Comparison of ENCODE assay signal across 24 mouse cellular contexts in genomic region chr8:92013183-92013582, GRCm38 (mm10).
A peak's percentile ranks its signal among the peaks of the same experiment; 100 is the strongest.
DNase-seq lines count a peak whose midpoint lies in the region; ATAC-seq and TF ChIP-seq lines count a peak whose summit lies in the region.
"Had no signal": no experiment of that assay in that cellular context is flagged by ENCODE, and none has a peak within 500 bp of the region (broad histone marks: within the 10 kb centered on the region; RNA-seq: fewer than 3 reads in every experiment).

No protein-coding gene starts in this region.

- no peak for TF ChIP-seq EP300 in heart, postnatal 0 days (IDR thresholded peaks at IDR 0.05; ENCODE audit: low read depth)
- no peak for TF ChIP-seq EP300 in stomach, postnatal 0 days (optimal IDR thresholded peaks at IDR 0.05)

- no peak for TF ChIP-seq POLR2A in liver, adult 2 months (IDR thresholded peaks at IDR 0.05; ENCODE audit: extremely low read depth, insufficient read depth, low read length)
- no peak for TF ChIP-seq POLR2A in testis, adult 2 months (IDR thresholded peaks at IDR 0.05; ENCODE audit: control insufficient read depth, low read depth, low read length)

- 0 out of 2 replicates have a peak, but pooled peaks cover 3% of the 10 kb centered on the region for H3K4me1 ChIP-seq in heart, postnatal 0 days (ENCODE audit: control insufficient read depth, insufficient read depth)
- H3K4me1 ChIP-seq in heart, embryonic 12.5 days (replicated peaks) = no peaks in the 10 kb centered on the region
- H3K4me1 ChIP-seq in liver, adult 2 months (ENCODE audit: control insufficient read depth, insufficient read depth, low read length) = no peaks in the 10 kb centered on the region
- no peaks in the 10 kb centered on the region for H3K4me1 ChIP-seq in testis, adult 2 months (ENCODE audit: control insufficient read depth, insufficient read depth, low read length)
- H3K4me1 ChIP-seq in stomach, postnatal 0 days (replicated peaks; ENCODE audit: control insufficient read depth, insufficient read depth) = no peaks in the 10 kb centered on the region
- H3K4me1 ChIP-seq: hindbrain, embryonic 12.5 days had no signal

- H3K9ac ChIP-seq in heart, postnatal 0 days (replicated peaks; ENCODE audit: low read depth, low read length) = no peak overlapping the region
- H3K9ac ChIP-seq in heart, embryonic 12.5 days = no peak overlapping the region
- H3K9ac ChIP-seq in liver, adult 2 months (ENCODE audit: low read depth, low read length) = no peak overlapping the region
- no peak overlapping the region for H3K9ac ChIP-seq in stomach, postnatal 0 days (ENCODE audit: low read length)
- H3K9ac ChIP-seq: hindbrain, embryonic 12.5 days; liver, embryonic 15.5 days; neural tube, embryonic 12.5 days had no signal

- H3K36me3 ChIP-seq in heart, postnatal 0 days (replicated peaks; ENCODE audit: control insufficient read depth, insufficient read depth, low read length) = no peaks in the 10 kb centered on the region
- H3K36me3 ChIP-seq in heart, embryonic 12.5 days = no peaks in the 10 kb centered on the region
- no peaks in the 10 kb centered on the region for H3K36me3 ChIP-seq in liver, adult 2 months (ENCODE audit: control insufficient read depth, insufficient read depth, low read length)
- H3K36me3 ChIP-seq in testis, adult 2 months (ENCODE audit: control insufficient read depth, insufficient read depth, low read length) = no peaks in the 10 kb centered on the region
- H3K36me3 ChIP-seq in stomach, postnatal 0 days (ENCODE audit: control insufficient read depth, insufficient read depth, low read length) = no peaks in the 10 kb centered on the region
- H3K36me3 ChIP-seq: forebrain, embryonic 10.5 days; hindbrain, embryonic 12.5 days; limb, embryonic 10.5 days; liver, embryonic 15.5 days; midbrain, embryonic 10.5 days; neural tube, embryonic 12.5 days had no signal

- H3K79me2 ChIP-seq in liver, adult 2 months (ENCODE audit: control insufficient read depth, insufficient read depth, low read length) = no peaks in the 10 kb centered on the region

- H3K27me3 ChIP-seq in heart, postnatal 0 days (ENCODE audit: control insufficient read depth, insufficient read depth, low read length) = no peaks in the 10 kb centered on the region
- H3K27me3 ChIP-seq in heart, embryonic 12.5 days (replicated peaks) = peaks cover 8% of the 10 kb centered on the region; the same call in 1 of the 2 replicates
- H3K27me3 ChIP-seq in liver, adult 2 months (ENCODE audit: control insufficient read depth, insufficient read depth, low read length) = no peaks in the 10 kb centered on the region
- H3K27me3 ChIP-seq in testis, adult 2 months (ENCODE audit: control insufficient read depth, insufficient read depth, low read length) = no peaks in the 10 kb centered on the region
- H3K27me3 ChIP-seq in stomach, postnatal 0 days (ENCODE audit: control insufficient read depth, insufficient read depth, low read length) = no peaks in the 10 kb centered on the region
- H3K27me3 ChIP-seq: liver, embryonic 15.5 days; neural tube, embryonic 12.5 days had no signal

- H3K27ac ChIP-seq in heart, postnatal 0 days (ENCODE audit: low read depth) = no peak overlapping the region
- H3K27ac ChIP-seq in heart, embryonic 12.5 days (ENCODE audit: poor library complexity, severe bottlenecking) = no peak overlapping the region
- H3K27ac ChIP-seq in liver, adult 2 months (replicated peaks; ENCODE audit: insufficient read depth, low read depth, low read length) = no peak overlapping the region
- no peak overlapping the region for H3K27ac ChIP-seq in testis, adult 2 months (ENCODE audit: control insufficient read depth, insufficient read depth, low read depth, low read length)
- no peak overlapping the region for H3K27ac ChIP-seq in stomach, postnatal 0 days (replicated peaks)
- H3K27ac ChIP-seq: forebrain, embryonic 10.5 days; hindbrain, embryonic 12.5 days; limb, embryonic 10.5 days; liver, embryonic 15.5 days; macrophage; neural tube, embryonic 12.5 days had no signal

- DNase-seq in heart, postnatal 0 days (ENCODE audit: low spot score) = no peak
- DNase-seq in liver, adult 2 months (ENCODE audit: extremely low read depth, low read depth, low spot score) = peak; percentile 20
- DNase-seq in liver = no peak
- DNase-seq in testis, postnatal 14 days (ENCODE audit: low spot score) = no peak
- DNase-seq in stomach, postnatal 0 days (ENCODE audit: low spot score) = no peak
- no peak for DNase-seq in neural tube, embryonic 10.5 days (ENCODE audit: extremely low spot score, low spot score)
- DNase-seq: adrenal gland, postnatal 10 days; B cell, adult 2 months; cerebellum, adult 11-12 months; cerebellum, postnatal 25 days; gastrocnemius, postnatal 25 days; kidney, postnatal 14 days; right cerebral cortex, postnatal 4 days; thymus, postnatal 36 days had no signal

- H3K9me3 ChIP-seq in heart, postnatal 0 days (replicated peaks; ENCODE audit: control insufficient read depth, low read length) = no peaks in the 10 kb centered on the region
- no peaks in the 10 kb centered on the region for H3K9me3 ChIP-seq in heart, embryonic 12.5 days (replicated peaks)
- H3K9me3 ChIP-seq in stomach, postnatal 0 days (ENCODE audit: control insufficient read depth, low read length) = no peaks in the 10 kb centered on the region
- H3K9me3 ChIP-seq: forebrain, embryonic 10.5 days; hindbrain, embryonic 12.5 days; limb, embryonic 10.5 days; liver, embryonic 15.5 days; midbrain, embryonic 10.5 days; neural tube, embryonic 12.5 days had no signal

- H3K4me2 ChIP-seq in heart, postnatal 0 days (ENCODE audit: low read depth, low read length) = no peak overlapping the region
- H3K4me2 ChIP-seq in heart, embryonic 12.5 days = no peak overlapping the region
- no peak overlapping the region for H3K4me2 ChIP-seq in stomach, postnatal 0 days (replicated peaks; ENCODE audit: low read depth)
- H3K4me2 ChIP-seq: hindbrain, embryonic 12.5 days; liver, embryonic 15.5 days; neural tube, embryonic 12.5 days had no signal

- ATAC-seq in heart, postnatal 0 days (ENCODE audit: insufficient read depth, low read depth) = no peak
- no peak for ATAC-seq in heart, embryonic 12.5 days (ENCODE audit: insufficient number of reproducible peaks, low FRiP score)
- ATAC-seq in stomach, postnatal 0 days (ENCODE audit: low FRiP score, low TSS enrichment) = no peak
- ATAC-seq: activated CD4-positive, CD25-positive, alpha-beta regulatory T cell, adult 4 months had no signal

- H3K4me3 ChIP-seq in heart, postnatal 0 days (ENCODE audit: low read depth, low read length) = no peak overlapping the region
- H3K4me3 ChIP-seq in heart, embryonic 12.5 days = no peak overlapping the region
- no peak overlapping the region for H3K4me3 ChIP-seq in liver, adult 2 months (ENCODE audit: insufficient read depth, low read depth, low read length)
- H3K4me3 ChIP-seq in testis, adult 2 months (ENCODE audit: control insufficient read depth, low read depth, low read length) = no peak overlapping the region
- H3K4me3 ChIP-seq in stomach, postnatal 0 days (ENCODE audit: low read depth, low read length) = no peak overlapping the region
- H3K4me3 ChIP-seq: forebrain, embryonic 10.5 days; hindbrain, embryonic 12.5 days; limb, embryonic 10.5 days; liver, embryonic 15.5 days; midbrain, embryonic 10.5 days; neural tube, embryonic 12.5 days had no signal

- peak; percentile 38 for TF ChIP-seq CTCF in heart, postnatal 0 days (IDR thresholded peaks at IDR 0.05; ENCODE audit: low read depth)
- TF ChIP-seq CTCF in liver, adult 2 months (IDR thresholded peaks at IDR 0.05; ENCODE audit: low read depth, low read length) = peak; percentile 21; the same call in 1 of the 2 replicates
- peak; percentile 33; the same call in 1 of the 2 replicates for TF ChIP-seq CTCF in testis, adult 2 months (IDR thresholded peaks at IDR 0.05; ENCODE audit: control insufficient read depth, insufficient read depth, insufficient replicate concordance, low read depth, low read length)
- TF ChIP-seq CTCF in stomach, postnatal 0 days (IDR thresholded peaks at IDR 0.05; ENCODE audit: low read depth) = peak; percentile 68

- 57% methylated on average over 4 of the region's 4 CpGs for WGBS in heart, postnatal 0 days
- WGBS in heart, embryonic 12.5 days = 51% methylated on average over 4 of the region's 4 CpGs
- 63% methylated on average over 4 of the region's 4 CpGs for WGBS in liver, adult 2 months
- 58% methylated on average over 4 of the region's 4 CpGs for WGBS in stomach, postnatal 0 days
